21 mouse cellular contexts compared by ENCODE assay signal in the genomic region with DNA sequence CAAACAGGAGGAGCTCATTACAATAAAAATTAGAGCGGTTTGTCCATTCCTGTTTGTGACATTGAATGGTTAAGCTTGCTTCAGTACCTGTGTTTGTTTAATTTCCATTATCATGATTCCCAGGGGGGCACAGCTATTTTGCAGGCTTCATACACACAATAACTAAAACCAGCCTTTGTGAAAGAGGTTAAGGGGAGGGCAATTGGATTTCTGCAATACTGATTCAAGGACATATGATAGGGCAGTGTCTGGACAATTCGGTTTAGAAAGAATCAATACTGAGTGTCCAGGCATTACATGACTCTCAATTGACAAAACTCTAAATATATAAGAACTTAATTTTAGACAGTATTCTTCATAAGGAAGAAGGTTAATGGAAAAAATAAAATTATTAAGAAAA.
DNase-seq lines count a peak whose midpoint lies in the region; ATAC-seq and TF ChIP-seq lines count a peak whose summit lies in the region.
"Had no signal": no experiment of that assay in that cellular context is flagged by ENCODE, and none has a peak within 500 bp of the region (broad histone marks: within the 10 kb centered on the region; RNA-seq: fewer than 3 reads in every experiment).

No protein-coding gene starts in this region.

- no peaks in the 10 kb centered on the region for H3K36me3 ChIP-seq in embryonic facial prominence, embryonic 11.5 days (replicated peaks; ENCODE audit: control insufficient read depth, insufficient read depth, low read depth, low read length)
- no peaks in the 10 kb centered on the region for H3K36me3 ChIP-seq in embryonic facial prominence, embryonic 10.5 days (replicated peaks)
- H3K36me3 ChIP-seq in liver, adult 2 months (ENCODE audit: control insufficient read depth, insufficient read depth, low read length): no peaks in the 10 kb centered on the region
- H3K36me3 ChIP-seq in liver, embryonic 12.5 days: no peaks in the 10 kb centered on the region
- H3K36me3 ChIP-seq: heart, embryonic 13.5 days had no signal

- H3K79me2 ChIP-seq in liver, adult 2 months (ENCODE audit: control insufficient read depth, insufficient read depth, low read length): no peaks in the 10 kb centered on the region

- TF ChIP-seq POLR2A in liver, adult 2 months (IDR thresholded peaks at IDR 0.05; ENCODE audit: extremely low read depth, insufficient read depth, low read length): no peak

- DNase-seq in embryonic facial prominence, embryonic 11.5 days (ENCODE audit: low spot score): peak; percentile 8
- no peak for DNase-seq in embryonic facial prominence, embryonic 10.5 days (ENCODE audit: low spot score)
- peak; percentile 16 for DNase-seq in liver, adult 2 months (ENCODE audit: extremely low read depth, low read depth, low spot score)
- DNase-seq in retina, embryonic 14.5 days (ENCODE audit: low spot score): peak; percentile 25
- no peak for DNase-seq in retina, postnatal 1 day
- DNase-seq: adrenal gland, postnatal 14 days; cerebellum, adult 18-20 months; cerebellum, adult 9-11 months; cerebellum, postnatal 36 days; gastrocnemius, postnatal 36 days; heart, adult 11 months; heart, postnatal 36 days had no signal

- no peaks in the 10 kb centered on the region for H3K9me3 ChIP-seq in embryonic facial prominence, embryonic 11.5 days (replicated peaks; ENCODE audit: control insufficient read depth, low read length)
- H3K9me3 ChIP-seq in embryonic facial prominence, embryonic 10.5 days: no peaks in the 10 kb centered on the region
- no peaks in the 10 kb centered on the region for H3K9me3 ChIP-seq in liver, embryonic 12.5 days (replicated peaks)
- H3K9me3 ChIP-seq: forebrain, embryonic 13.5 days; heart, embryonic 13.5 days had no signal

- no peak overlapping the region for H3K27ac ChIP-seq in embryonic facial prominence, embryonic 11.5 days (replicated peaks; ENCODE audit: low read depth, low read length)
- no peak overlapping the region for H3K27ac ChIP-seq in embryonic facial prominence, embryonic 10.5 days (replicated peaks)
- H3K27ac ChIP-seq in liver, adult 2 months (replicated peaks; ENCODE audit: insufficient read depth, low read depth, low read length): no peak overlapping the region
- H3K27ac ChIP-seq in liver, embryonic 12.5 days: no peak overlapping the region
- H3K27ac ChIP-seq: forebrain, embryonic 13.5 days; heart, embryonic 13.5 days; hindbrain, embryonic 14.5 days had no signal

- WGBS in embryonic facial prominence, embryonic 11.5 days: 68% methylated on average over 2 of the region's 2 CpGs
- 67% methylated on average over 2 of the region's 2 CpGs for WGBS in embryonic facial prominence, embryonic 10.5 days
- WGBS in liver, adult 2 months: 52% methylated on average over 2 of the region's 2 CpGs
- WGBS in liver, embryonic 12.5 days (ENCODE audit: insufficient replicate concordance): 72% methylated on average over 2 of the region's 2 CpGs

- no peak overlapping the region for H3K4me3 ChIP-seq in embryonic facial prominence, embryonic 11.5 days (ENCODE audit: low read depth, low read length)
- no peak overlapping the region for H3K4me3 ChIP-seq in embryonic facial prominence, embryonic 10.5 days
- H3K4me3 ChIP-seq in liver, adult 2 months (ENCODE audit: insufficient read depth, low read depth, low read length): no peak overlapping the region
- H3K4me3 ChIP-seq in liver, embryonic 12.5 days: no peak overlapping the region
- H3K4me3 ChIP-seq: forebrain, embryonic 13.5 days; heart, embryonic 13.5 days had no signal

- no peak overlapping the region for H3K9ac ChIP-seq in embryonic facial prominence, embryonic 11.5 days (replicated peaks; ENCODE audit: low read length)
- no peak overlapping the region for H3K9ac ChIP-seq in liver, adult 2 months (ENCODE audit: low read depth, low read length)
- no peak overlapping the region for H3K9ac ChIP-seq in liver, embryonic 12.5 days
- H3K9ac ChIP-seq: forebrain, embryonic 13.5 days; heart, embryonic 13.5 days; hindbrain, embryonic 14.5 days had no signal

- no peak for TF ChIP-seq CTCF in liver, adult 2 months (IDR thresholded peaks at IDR 0.05; ENCODE audit: low read depth, low read length)

- H3K4me1 ChIP-seq in embryonic facial prominence, embryonic 11.5 days (ENCODE audit: control insufficient read depth, insufficient read depth, low read length): no peaks in the 10 kb centered on the region
- peaks cover 5% of the 10 kb centered on the region; the same call in 1 of the 2 replicates for H3K4me1 ChIP-seq in embryonic facial prominence, embryonic 10.5 days
- no peaks in the 10 kb centered on the region for H3K4me1 ChIP-seq in liver, adult 2 months (ENCODE audit: control insufficient read depth, insufficient read depth, low read length)
- H3K4me1 ChIP-seq in liver, embryonic 12.5 days: no peaks in the 10 kb centered on the region
- H3K4me1 ChIP-seq: heart, embryonic 13.5 days had no signal

- H3K27me3 ChIP-seq in embryonic facial prominence, embryonic 11.5 days (ENCODE audit: control insufficient read depth, insufficient read depth, low read length): no peaks in the 10 kb centered on the region
- H3K27me3 ChIP-seq in embryonic facial prominence, embryonic 10.5 days (replicated peaks; ENCODE audit: low read depth, poor library complexity, severe bottlenecking): no peaks in the 10 kb centered on the region
- no peaks in the 10 kb centered on the region for H3K27me3 ChIP-seq in liver, adult 2 months (ENCODE audit: control insufficient read depth, insufficient read depth, low read length)
- H3K27me3 ChIP-seq in liver, embryonic 12.5 days (replicated peaks): no peaks in the 10 kb centered on the region
- H3K27me3 ChIP-seq: CH12.LX; forebrain, embryonic 13.5 days; heart, embryonic 13.5 days; Patski had no signal

- H3K4me2 ChIP-seq in embryonic facial prominence, embryonic 11.5 days (ENCODE audit: low read depth, low read length): no peak overlapping the region
- H3K4me2 ChIP-seq in liver, embryonic 12.5 days: no peak overlapping the region
- H3K4me2 ChIP-seq: forebrain, embryonic 13.5 days; heart, embryonic 13.5 days; hindbrain, embryonic 14.5 days had no signal

- ATAC-seq in embryonic facial prominence, embryonic 11.5 days (replicated peaks; ENCODE audit: insufficient number of reproducible peaks, low FRiP score, low TSS enrichment, low read depth): no peak
- no peak for ATAC-seq in liver, embryonic 12.5 days
- no peak for ATAC-seq in erythroid progenitor cell, adult 5-6 weeks (replicated peaks; ENCODE audit: low FRiP score, poor library complexity, severe bottlenecking)
- ATAC-seq: activated CD4-positive, CD25-positive, alpha-beta regulatory T cell, adult 4 months; forebrain, embryonic 13.5 days; intestine, embryonic 16.5 days; Patski had no signal

Comparison
In these comparisons a context has a peak if more than half of its experiments do, and no peak if none do; other contexts are left out.
1. DNase-seq: peak in embryonic facial prominence, embryonic 11.5 days (single experiment), liver, adult 2 months (single experiment) and retina, embryonic 14.5 days (single experiment); none in embryonic facial prominence, embryonic 10.5 days (single experiment) and retina, postnatal 1 day (single experiment).